Mouse (Mus musculus) kidney, adult 9 months (tissue): Measurements from ENCODE around the gene Oard1.

Experiments used
- DNase-seq: peaks from one replicate; pipeline ENCODE4 v3.0.0; 2022

Oard1 gene

GRCm38 (mm10) chr17:48409380-48410298, at the start of gene Oard1, which contains the start of gene Nfya:
Gene Oard1, plus strand, starts transcription at chr17:48410014.
Gene Nfya, minus strand, starts transcription at chr17:48409906.
- DNase-seq = peak; percentile 100

GRCm38 (mm10) chr17:48360462-48360861, 49.4 kb upstream of the Oard1 start:
- DNase-seq = no peak

DNA sequence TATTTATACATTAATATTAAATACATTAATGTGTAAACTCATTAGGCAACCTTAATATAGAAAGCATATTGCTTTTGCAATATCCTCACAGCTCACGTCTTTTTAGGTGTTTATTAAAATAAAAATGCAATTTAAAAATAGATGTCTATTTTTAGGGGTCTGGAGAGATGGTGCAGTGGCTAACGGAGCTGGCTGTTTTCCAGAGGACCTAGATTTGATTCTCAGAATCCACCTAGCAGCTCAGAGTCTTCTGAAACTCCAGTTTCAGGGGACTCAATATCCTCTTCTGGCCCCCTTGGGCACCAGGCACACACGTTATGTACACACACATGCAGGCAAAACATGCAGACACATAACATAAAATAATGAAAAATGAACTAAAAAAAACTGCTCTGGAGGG, 47.5 kb upstream of the Oard1 start:
- no peak for DNase-seq

DNA sequence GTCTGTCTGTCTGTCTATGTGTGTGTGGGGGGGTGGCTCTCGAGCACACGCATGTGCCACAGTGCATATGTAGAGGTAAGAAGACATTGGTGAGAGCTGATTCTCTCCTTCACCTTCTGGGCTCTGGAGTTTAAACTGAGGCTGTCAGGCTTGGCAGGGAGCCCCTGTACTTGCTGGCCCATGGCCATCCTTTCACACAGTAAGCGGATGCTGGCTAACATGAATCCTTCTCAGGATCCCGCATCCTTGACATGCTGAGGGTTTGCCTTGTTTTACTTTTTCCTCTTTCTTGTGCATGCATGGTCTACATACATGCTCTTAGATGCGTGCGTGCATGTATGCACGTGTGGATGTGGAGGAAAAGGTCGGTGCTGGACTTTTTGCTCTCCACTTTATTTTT, 46.8 kb upstream of the Oard1 start:
- peak; percentile 31 for DNase-seq

DNA sequence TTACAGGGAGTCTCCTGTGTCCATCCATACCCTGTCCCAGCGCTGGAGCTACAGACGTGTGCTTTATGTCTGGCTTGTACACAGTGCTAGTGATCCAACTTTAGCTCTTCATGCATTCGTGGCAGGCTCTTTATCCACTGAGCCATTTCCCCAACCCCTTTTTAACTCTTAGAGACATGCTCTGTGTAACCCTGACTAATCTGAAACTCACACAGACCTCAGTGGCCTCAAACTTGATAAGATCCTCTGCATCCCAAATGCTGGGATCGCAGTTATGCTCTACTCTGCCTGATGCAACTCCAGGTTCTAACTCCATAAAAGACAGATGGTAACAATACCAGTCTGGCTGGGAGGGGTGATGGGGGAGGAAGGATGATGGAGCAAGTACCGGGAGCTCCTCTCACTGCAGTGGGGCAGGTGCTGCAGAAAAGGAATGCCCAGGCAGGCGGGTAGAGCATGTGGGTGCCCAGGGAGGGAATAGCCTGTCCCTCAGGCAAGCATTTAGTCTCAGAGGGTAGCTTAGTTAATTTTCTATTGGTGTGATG, 46.3 kb upstream of the Oard1 start:
- no peak for DNase-seq

- DNase-seq = no peak
Observed at GRCm38 (mm10) chr17:48365511-48366155, 44.2 kb upstream of the Oard1 start.

DNA sequence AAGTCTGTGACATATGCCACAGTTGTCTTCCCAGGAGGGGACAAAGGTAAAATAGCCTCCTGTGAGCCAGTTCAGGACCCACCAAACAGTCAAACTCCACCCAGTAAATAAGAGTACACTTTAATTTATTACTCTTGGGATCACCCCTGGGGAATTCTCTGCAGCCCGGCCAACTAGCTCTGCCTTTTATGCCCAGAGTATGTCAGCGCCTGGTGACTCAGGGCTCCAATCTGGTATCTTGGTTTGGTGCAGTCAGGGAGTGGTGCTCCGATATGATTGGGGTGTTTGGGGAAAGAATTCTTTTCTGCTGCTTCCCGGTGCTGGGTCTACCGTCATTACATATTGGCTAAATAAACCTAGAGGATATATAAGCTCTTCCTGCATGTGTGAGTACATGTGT, 43.0 kb upstream of the Oard1 start:
- DNase-seq = no peak

GRCm38 (mm10) chr17:48371621-48372020, 38.2 kb upstream of the Oard1 start:
- peak; percentile 54 for DNase-seq

- DNase-seq = no peak
Observed at GRCm38 (mm10) chr17:48372987-48373386, 36.8 kb upstream of the Oard1 start.

DNA sequence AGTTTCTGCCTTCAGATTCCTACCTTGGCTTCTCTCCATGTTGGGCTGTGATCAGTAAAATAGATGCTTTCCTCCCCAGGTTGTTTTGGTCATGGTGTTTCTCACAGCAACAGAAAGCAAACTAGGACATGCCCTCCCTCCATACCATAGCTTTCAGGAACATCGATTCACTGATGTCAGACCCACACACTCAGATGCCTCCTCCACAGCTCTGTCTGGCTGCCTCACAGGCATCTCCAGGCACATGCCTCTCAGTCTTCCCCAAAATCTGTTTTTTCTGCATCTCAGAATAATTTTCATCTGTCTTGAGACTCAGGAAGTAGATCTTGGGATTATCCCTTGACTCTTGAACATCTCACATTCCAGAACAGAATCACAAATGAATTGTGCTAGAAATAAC, 33.7 kb upstream of the Oard1 start:
- no peak for DNase-seq

- DNase-seq = no peak
Observed at GRCm38 (mm10) chr17:48379050-48379449, 30.8 kb upstream of the Oard1 start.

GRCm38 (mm10) chr17:48385786-48386461, 23.9 kb upstream of the Oard1 start:
- DNase-seq = no peak

DNA sequence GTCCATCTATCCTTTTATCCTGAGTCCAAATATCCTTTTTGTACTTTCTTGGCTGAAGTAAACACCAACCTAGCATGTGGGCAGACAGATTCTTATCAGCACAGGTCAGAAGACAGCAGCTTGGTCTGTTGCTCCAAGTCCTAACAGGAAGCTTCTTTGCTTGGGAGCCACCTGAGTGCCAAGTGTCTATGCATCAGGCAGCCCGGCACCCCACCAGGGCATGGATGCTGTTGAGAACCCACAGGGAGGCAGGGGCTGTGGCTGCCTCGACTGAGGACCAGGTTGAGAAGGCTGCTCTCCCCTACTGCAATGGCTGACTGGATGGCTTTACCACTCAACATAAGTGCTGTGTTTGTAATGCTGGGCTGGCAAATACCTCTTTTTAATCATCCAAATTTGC, 21.1 kb upstream of the Oard1 start:
- DNase-seq = no peak

DNA sequence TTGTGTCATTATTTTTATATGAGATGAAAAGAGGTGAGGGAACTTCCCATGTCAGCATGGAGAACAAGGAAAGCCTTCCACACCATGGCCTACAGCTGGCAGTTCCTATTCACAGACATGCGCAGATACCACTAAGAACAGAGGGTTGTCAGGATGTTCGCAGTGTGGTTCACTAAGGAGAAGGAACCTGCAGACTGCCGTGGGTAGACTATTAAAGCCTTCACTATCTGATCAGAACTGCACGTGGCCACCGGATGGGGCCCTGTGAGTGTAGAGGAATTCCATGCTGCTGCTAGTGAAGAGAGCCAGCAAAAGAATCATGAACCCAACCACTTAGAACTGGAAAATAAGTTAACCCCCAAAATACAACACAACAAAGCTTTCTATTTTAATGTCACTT, 20.4 kb upstream of the Oard1 start:
- DNase-seq = no peak

DNA sequence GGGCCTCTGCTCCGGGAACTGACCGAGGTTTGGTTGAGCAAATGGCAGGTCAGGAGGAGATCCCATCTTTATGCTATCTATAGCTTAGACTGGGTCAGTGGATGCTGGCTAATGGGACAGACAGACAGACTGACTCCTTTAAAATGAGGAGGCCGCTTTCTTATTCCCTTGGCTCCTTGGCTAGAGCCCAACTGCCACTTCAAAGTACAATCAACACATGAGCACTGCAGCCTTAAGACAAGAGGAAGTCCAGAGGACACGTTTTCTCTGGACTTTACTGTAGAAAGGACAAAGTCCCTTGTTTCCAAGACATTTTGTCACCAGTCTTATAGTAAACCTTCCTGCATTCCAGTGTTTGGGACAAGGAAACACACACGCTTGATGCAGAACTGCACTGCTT, 18.4 kb upstream of the Oard1 start:
- peak; percentile 55 for DNase-seq

DNA sequence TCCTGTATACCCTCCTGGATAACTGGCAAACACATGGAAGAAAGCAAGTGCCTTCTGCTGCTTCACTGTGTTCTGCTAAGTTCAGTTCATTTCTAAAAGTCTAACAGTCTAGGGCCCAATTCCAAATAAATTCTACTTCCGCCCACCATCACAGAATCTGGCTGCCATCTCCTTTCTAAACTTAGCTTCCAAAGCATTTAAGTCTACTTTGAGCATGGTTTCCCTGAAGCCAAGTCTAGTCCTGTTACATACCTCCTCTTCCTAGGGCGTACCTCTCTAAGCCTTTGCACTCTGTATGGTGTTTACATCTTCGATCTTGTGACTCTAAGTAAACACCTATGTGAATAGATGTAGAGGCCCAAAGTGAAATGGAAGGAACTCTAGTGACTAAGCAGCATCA, 17.2 kb upstream of the Oard1 start:
- no peak for DNase-seq

- no peak for DNase-seq
Observed at GRCm38 (mm10) chr17:48401710-48402109, 8.1 kb upstream of the Oard1 start.

DNA sequence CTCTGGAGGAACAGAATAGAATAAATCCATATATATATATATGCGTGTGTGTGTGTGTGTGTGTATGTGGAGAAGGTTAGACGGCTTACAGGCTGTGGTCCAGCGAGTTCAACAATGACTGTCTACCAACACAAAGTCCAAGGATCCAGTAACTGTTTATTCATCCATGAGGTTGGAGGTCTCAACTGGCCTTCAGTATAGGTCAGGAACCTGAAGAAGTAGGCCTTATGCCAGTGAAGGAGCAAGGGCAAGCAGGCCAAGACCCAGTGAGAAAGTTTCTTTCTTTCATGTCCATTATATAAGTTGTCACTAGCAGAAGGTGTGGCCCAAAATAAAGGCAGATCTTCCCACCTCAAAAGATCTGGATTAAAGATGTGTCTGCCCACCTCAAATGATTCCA, 7.1 kb upstream of the Oard1 start:
- DNase-seq = peak; percentile 69

DNA sequence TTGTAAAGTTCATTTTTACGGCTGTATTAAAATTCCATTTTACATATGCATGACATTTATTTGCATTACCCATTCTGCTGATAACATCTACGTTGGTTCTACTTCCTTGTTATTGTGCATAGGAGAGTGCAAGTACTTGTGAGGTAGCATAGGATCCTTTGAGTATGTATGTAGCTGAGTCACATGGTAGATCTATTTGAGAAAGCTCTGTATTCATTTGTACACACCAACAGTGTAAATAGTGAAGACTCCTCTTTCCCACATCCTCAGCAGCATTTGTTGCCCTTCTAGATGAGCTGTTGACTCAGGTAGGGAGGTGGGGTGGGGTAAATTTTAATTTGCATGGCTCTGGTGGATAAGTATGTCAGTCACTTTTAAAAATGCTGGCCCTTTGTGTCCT, 6.0 kb upstream of the Oard1 start:
- DNase-seq = no peak

GRCm38 (mm10) chr17:48404706-48405105, 5.1 kb upstream of the Oard1 start:
- no peak for DNase-seq

DNA sequence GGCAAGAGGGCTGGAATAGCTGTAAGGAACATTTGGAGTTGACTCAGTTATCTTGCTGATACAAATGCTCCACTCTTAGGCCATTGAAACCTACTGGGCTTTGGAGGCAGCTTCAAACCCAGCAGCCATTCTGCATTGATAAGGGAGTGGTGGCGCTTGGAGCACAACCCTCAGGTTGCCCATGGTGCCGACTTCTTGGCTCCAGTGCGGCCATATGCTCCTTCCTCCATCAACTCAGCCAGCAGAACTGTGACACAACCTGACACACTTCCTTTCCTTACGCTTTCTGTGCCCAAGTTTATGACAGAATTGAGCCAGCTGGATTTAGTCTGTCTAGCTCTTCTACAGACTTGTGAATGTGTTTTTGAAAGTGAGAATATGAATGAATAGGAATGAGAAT, 2.7 kb upstream of the Oard1 start:
- no peak for DNase-seq

DNA sequence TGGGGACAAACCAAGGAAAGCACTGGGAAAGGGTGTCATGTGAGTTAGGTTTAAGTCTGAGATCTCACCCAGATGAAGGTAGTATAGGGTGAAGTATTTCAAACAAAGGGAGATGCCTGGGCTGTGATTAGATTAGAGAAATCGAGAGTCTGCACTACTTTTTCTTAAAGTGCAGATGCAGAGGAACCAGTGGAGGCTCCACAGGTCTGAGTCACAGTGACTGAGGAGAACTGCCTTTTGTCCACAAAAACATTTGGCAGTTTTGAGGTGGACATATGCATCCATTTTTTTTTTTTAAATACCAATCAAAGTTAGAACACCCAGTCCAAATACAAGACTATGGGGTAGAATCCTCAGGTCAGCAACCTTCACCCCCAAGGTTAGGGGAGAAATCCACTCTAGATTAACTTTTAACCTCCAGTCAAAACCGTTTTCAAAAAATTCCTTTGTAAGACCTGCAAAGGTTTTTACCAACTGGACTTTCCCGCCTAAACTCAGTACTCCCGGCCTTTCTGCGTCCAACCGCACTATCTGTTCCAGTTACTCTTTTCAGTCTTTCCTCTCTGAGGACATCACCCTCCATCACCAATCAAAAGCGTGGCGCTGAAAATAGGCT, 1.8 kb upstream of the Oard1 start:
- peak; percentile 60 for DNase-seq
